Mouse (Mus musculus) kidney, embryonic 15.5 days (tissue): ENCODE results near the gene Acad12. TPM values are rescaled to one million over a fixed set of nuclear protein-coding genes. Genes with fewer than 3 reads are reported as not detected.
"Not testable (repeated sequence)": the region's sequence is repeated elsewhere in the genome, so short reads cannot be mapped to it uniquely, and the experiment has no call there.

Experiments used
- ATAC-seq: fragments of 200-750 bp; cut with Nextera tagmentation; replicated peaks from 2 replicates; pipeline ENCODE4 v1.8.0; 2017; ENCODE audit warnings: moderate TSS enrichment; ENCODE audit not compliant: low FRiP score
- H3K27ac ChIP-seq: fragments of 300-500 bp; sonication (generic); 2 replicates; pipeline ENCODE4 v1.5.1; 2015; ENCODE audit warnings: mild to moderate bottlenecking, inconsistent platforms
- H3K27me3 ChIP-seq: fragments of 300-500 bp; sonication (generic); 2 replicates; pipeline ENCODE4 v1.6.1; 2015; ENCODE audit warnings: inconsistent platforms
- H3K36me3 ChIP-seq: fragments of 300-500 bp; sonication (generic); 2 replicates; pipeline ENCODE4 v1.6.1; 2015; ENCODE audit warnings: inconsistent platforms
- H3K4me1 ChIP-seq: fragments of 300-500 bp; sonication (generic); 2 replicates; pipeline ENCODE4 v1.6.1; 2015; ENCODE audit warnings: inconsistent platforms
- H3K4me2 ChIP-seq: fragments of 300-500 bp; sonication (generic); 2 replicates; pipeline ENCODE4 v1.6.1; 2015; ENCODE audit warnings: moderate library complexity, mild to moderate bottlenecking, inconsistent platforms
- H3K4me3 ChIP-seq: fragments of 300-500 bp; sonication (generic); replicated peaks from 2 replicates; pipeline ENCODE4 v1.5.1; 2015; ENCODE audit warnings: mild to moderate bottlenecking, inconsistent platforms
- H3K9ac ChIP-seq: fragments of 300-500 bp; sonication (generic); 2 replicates; pipeline ENCODE4 v1.6.1; 2015; ENCODE audit warnings: mild to moderate bottlenecking, inconsistent platforms
- H3K9me3 ChIP-seq: fragments of 300-500 bp; sonication (generic); replicated peaks from 2 replicates; pipeline ENCODE4 v1.6.1; 2016; ENCODE audit warnings: inconsistent platforms
- WGBS: fragments of 180-500 bp; shearing (Covaris S2); methylation state at CpG from one replicate; pipeline ENCODE4 v1.1.7; 2015; ENCODE audit warnings: mixed read lengths; 5-methylcytosine and 5-hydroxymethylcytosine counted together
- polyA plus RNA-seq: library from polyadenylated mRNA; unstranded; fragments of >200 nt; fragmentation: Nextera tagmentation; extraction: Ambion mirVana; gene quantifications from 2 replicates; pipeline ENCODE4 v1.2.1, GENCODE M21; 2015

Acad12 gene
- polyA plus RNA-seq, 1 experiment from 2014 or later = 2.8 TPM

GRCm38 (mm10) chr5:121603815-121604214 lies 14.9 kb downstream of the Acad12 start:
- WGBS = 79% methylated on average over 1 of the region's 1 CpGs
- not testable (repeated sequence) for H3K27me3 ChIP-seq, ATAC-seq, H3K9ac ChIP-seq, H3K36me3 ChIP-seq, H3K27ac ChIP-seq, H3K4me2 ChIP-seq, H3K9me3 ChIP-seq, H3K4me1 ChIP-seq, H3K4me3 ChIP-seq

- 33% methylated on average over 9 of the region's 9 CpGs for WGBS
- no peaks in the 10 kb centered on the region for H3K27me3 ChIP-seq
- no peak overlapping the region for H3K4me3 ChIP-seq
- H3K36me3 ChIP-seq = no peaks in the 10 kb centered on the region
- peak overlapping the region; percentile 27; the same call in 1 of the 2 replicates for H3K4me2 ChIP-seq
- no peak; the same call in 1 of the 2 replicates for ATAC-seq
- no peak overlapping the region; the same call in 1 of the 2 replicates for H3K9ac ChIP-seq
- no peaks in the 10 kb centered on the region for H3K9me3 ChIP-seq
- no peaks in the 10 kb centered on the region; the same call in 1 of the 2 replicates for H3K4me1 ChIP-seq
- no peak overlapping the region for H3K27ac ChIP-seq
These were observed 17.0 kb downstream of the Acad12 start for GRCm38 (mm10) chr5:121601547-121602299.

- Histone ChIP-seq H3K4me1 (peaks cover 6% of the 10 kb centered on the region), H3K4me2 (no peak overlapping the region), H3K9ac (no peak overlapping the region), H3K36me3 (no peaks in the 10 kb centered on the region), H3K27ac (no peak overlapping the region), H3K27me3 (no peaks in the 10 kb centered on the region), H3K4me3 (no peak overlapping the region), H3K9me3 (no peaks in the 10 kb centered on the region)
- WGBS = 73% methylated on average over 13 of the region's 13 CpGs
- ATAC-seq = no peak
These were observed 19.7 kb downstream of the Acad12 start for GRCm38 (mm10) chr5:121598871-121599610.

DNA sequence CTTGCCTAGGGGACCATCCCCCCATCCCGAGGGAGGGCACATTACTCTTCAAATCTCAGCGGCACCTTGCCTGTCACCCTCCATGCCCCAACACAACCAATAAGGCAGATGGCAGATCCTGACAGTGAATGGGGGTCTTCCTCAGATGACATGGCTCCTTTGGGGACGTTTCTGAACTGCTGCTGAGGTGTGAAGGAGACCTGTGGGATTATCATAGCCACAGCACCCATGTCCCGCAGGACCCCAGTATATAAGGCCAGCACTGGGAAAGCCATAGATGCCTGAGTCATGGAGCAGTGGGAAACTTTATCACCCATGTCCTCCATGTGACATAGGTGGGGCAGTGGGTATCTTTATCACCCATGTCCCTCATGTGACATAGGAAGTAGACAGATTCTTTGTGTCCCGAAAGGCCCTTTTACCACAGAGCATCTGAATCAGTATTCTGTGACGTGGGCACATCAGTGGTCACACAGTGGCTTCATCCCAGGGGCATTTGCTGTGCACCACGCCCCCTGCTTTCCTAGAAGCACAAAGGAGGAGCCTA lies 20.7 kb downstream of the Acad12 start:
- H3K27ac ChIP-seq = no peak overlapping the region
- H3K27me3 ChIP-seq = no peaks in the 10 kb centered on the region
- peaks cover 11% of the 10 kb centered on the region for H3K4me1 ChIP-seq
- no peak overlapping the region for H3K9ac ChIP-seq
- H3K9me3 ChIP-seq = no peaks in the 10 kb centered on the region
- no peak overlapping the region for H3K4me2 ChIP-seq
- ATAC-seq = no peak
- no peaks in the 10 kb centered on the region for H3K36me3 ChIP-seq
- H3K4me3 ChIP-seq = no peak overlapping the region
- WGBS = 78% methylated on average over 7 of the region's 7 CpGs

DNA sequence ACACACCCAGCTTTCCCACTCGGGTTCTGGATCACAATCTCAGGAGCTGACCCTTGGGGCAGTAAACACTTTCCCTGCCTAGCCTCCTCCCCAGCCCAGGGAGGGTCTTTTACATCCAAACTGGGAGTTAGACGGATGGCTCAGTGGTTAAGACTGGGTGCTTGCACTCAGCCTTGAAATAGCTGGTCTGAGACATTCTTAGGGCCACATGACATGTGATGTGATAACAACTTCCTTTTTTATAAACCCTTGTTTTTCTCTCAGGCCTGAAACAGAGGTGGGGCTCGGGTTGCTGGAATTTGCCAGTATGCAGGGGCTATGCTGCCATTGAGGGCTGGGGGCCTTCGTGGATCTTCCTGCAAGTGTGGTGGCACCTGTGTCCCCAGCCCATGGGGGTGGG lies 21.4 kb downstream of the Acad12 start:
- Histone ChIP-seq H3K4me1 (peaks cover 15% of the 10 kb centered on the region), H3K4me2 (no peak overlapping the region), H3K27me3 (no peaks in the 10 kb centered on the region), H3K9ac (no peak overlapping the region), H3K9me3 (no peaks in the 10 kb centered on the region), H3K36me3 (no peaks in the 10 kb centered on the region), H3K27ac (no peak overlapping the region), H3K4me3 (no peak overlapping the region)
- no peak for ATAC-seq
- 63% methylated on average over 4 of the region's 4 CpGs for WGBS

GRCm38 (mm10) chr5:121596226-121596625 lies 22.5 kb downstream of the Acad12 start:
- peaks cover 25% of the 10 kb centered on the region for H3K4me1 ChIP-seq
- H3K36me3 ChIP-seq = no peaks in the 10 kb centered on the region
- 72% methylated on average over 6 of the region's 6 CpGs for WGBS
- no peaks in the 10 kb centered on the region for H3K9me3 ChIP-seq
- H3K27me3 ChIP-seq = no peaks in the 10 kb centered on the region
- no peak overlapping the region for H3K9ac ChIP-seq
- no peak for ATAC-seq
- no peak overlapping the region for H3K4me3 ChIP-seq
- H3K27ac ChIP-seq = no peak overlapping the region
- no peak overlapping the region for H3K4me2 ChIP-seq

DNA sequence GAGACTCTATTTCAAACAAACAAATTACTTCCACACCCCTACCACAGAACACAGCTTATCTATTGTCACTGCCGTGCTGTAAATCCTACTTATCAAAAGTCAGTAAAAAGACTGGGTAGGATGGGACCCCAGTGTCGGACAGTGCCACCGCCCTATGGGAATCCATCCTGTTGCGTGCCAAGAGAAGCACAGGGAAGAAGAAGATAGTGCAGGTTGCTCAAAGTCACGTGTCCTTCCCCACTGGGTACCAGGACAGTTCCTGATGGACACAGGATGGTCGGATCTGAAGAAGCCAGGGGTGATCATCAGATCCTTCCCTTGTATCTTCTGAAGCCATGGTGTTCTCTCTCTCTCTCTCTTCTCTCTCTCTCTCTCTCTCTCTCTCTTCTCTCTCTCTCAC lies 23.0 kb downstream of the Acad12 start:
- H3K4me2 ChIP-seq = no peak overlapping the region
- no peaks in the 10 kb centered on the region for H3K36me3 ChIP-seq
- WGBS = 89% methylated on average over 6 of the region's 6 CpGs

DNA sequence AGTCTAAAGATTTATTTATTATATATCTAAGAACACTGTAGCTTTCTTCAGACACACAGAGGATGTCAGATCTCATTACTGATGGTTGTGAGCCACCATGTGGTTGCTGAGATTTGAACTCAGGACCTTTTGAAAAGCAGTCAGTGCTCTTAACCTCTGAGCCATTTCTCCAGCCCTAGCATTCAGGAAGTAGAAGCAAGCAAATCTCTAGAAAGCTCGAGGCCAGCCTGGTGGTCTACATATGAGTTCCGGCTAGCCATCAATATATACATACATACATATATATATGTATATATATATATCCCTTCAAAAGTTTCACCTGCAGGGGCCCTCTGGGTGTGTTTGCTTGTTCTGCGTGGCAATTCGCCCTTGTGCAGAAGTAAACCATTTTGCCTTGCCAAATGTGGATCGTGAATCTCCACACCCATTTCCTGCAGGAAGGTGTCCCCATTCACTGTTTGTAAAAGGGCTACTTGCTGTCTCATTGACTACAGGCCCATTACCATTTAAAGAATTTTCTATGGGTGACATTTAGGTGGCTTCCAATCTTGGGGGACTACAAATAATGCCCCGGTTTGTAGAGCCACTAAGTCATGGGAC lies 23.9 kb downstream of the Acad12 start:
- H3K4me3 ChIP-seq = no peak overlapping the region
- H3K9ac ChIP-seq = no peak overlapping the region
- no peak overlapping the region for H3K27ac ChIP-seq
- H3K4me2 ChIP-seq = no peak overlapping the region; the same call in 1 of the 2 replicates
- no peaks in the 10 kb centered on the region for H3K9me3 ChIP-seq
- 80% methylated on average over 6 of the region's 6 CpGs for WGBS
- no peaks in the 10 kb centered on the region for H3K36me3 ChIP-seq
- ATAC-seq = no peak
- H3K4me1 ChIP-seq = peaks cover 28% of the 10 kb centered on the region
- no peaks in the 10 kb centered on the region for H3K27me3 ChIP-seq

More for the DNA sequence above, 23.0 kb downstream of the Acad12 start:
- Histone ChIP-seq H3K4me3 (no peak overlapping the region), H3K9ac (no peak overlapping the region), H3K27ac (no peak overlapping the region), H3K27me3 (no peaks in the 10 kb centered on the region), H3K9me3 (no peaks in the 10 kb centered on the region), H3K4me1 (peaks cover 28% of the 10 kb centered on the region)
- no peak for ATAC-seq

- Histone ChIP-seq H3K36me3 (no peaks in the 10 kb centered on the region), H3K4me2 (peak within 1 kb of the TSS; percentile 92), H3K9ac (peak within 1 kb of the TSS; percentile 73), H3K9me3 (no peaks in the 10 kb centered on the region), H3K27me3 (no peaks in the 10 kb centered on the region), H3K4me3 (peak within 1 kb of the TSS; percentile 67), H3K4me1 (peaks cover 28% of the 10 kb centered on the region), H3K27ac (peak within 1 kb of the TSS; percentile 85)
- WGBS = 3% methylated on average over 47 of the region's 47 CpGs
- ATAC-seq = peak; percentile 93
These were observed 25.0 kb downstream of the Acad12 start, which contains the start of gene Aldh2 for GRCm38 (mm10) chr5:121593451-121594401. Gene Aldh2, minus strand, starts transcription at chr5:121593824.

DNA sequence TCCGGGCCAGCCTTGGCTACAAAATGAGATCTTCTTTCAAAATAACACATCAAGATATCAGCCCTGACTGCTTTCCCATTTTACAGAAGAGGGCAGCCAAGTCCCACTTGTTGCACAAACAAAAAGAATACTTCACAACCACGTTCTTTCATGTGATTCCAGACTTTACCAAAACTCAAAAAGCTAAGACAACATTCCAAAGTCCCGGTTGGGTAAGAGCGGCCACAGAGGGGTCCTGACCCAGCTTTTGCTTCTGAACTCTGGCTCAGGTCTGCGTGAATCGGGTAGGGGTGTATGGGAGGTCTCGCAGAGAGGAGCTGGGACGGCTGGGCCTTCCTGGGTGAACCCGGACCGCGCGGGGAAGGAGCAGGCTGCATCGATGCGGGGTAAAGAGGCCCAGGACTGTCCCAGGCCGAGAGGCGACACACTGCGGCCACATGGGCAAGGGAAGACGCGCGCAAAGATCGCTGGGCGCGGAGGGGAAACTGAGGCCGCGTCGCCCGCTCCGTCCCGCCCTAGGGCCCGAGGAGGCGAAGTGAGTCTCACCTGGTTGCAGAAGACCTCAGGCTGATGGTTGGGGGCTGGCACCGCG lies 25.8 kb downstream of the Acad12 start:
- Histone ChIP-seq H3K9ac (peak overlapping the region; percentile 73), H3K4me1 (peaks cover 28% of the 10 kb centered on the region), H3K4me3 (peak overlapping the region; percentile 67), H3K27ac (peak overlapping the region; percentile 85), H3K9me3 (no peaks in the 10 kb centered on the region), H3K27me3 (no peaks in the 10 kb centered on the region), H3K4me2 (peak overlapping the region; percentile 92), H3K36me3 (no peaks in the 10 kb centered on the region)
- 4% methylated on average over 33 of the region's 33 CpGs for WGBS
- peak; percentile 77 for ATAC-seq
